Mouse (Mus musculus) MEL (cell line): ENCODE data around the gene Baiap2.

Source experiments
- CTCF ChIP-seq, 3 experiments: IDR thresholded peaks in 2 of 3; conservative IDR thresholded peaks in 1 of 3; 2 replicates each; pipeline ENCODE4 v1.5.1; 2011 to 2012; ENCODE audit warnings: low read length in 3 of 3, low read depth in 2 of 3, mild to moderate bottlenecking in 2 of 3, improper control_type of control experiment in 1 of 3, inconsistent platforms in 1 of 3, mixed read lengths in 1 of 3, moderate library complexity in 1 of 3; ENCODE audit not compliant: control insufficient read depth in 1 of 3, insufficient read depth in 1 of 3, poor library complexity in 1 of 3, severe bottlenecking in 1 of 3
- EP300 ChIP-seq, 2 experiments: IDR thresholded peaks; 2 replicates each; pipeline ENCODE4 v1.6.1; 2011; ENCODE audit warnings: improper control_type of control experiment in 2 of 2, low read length in 2 of 2, low read depth in 1 of 2, mild to moderate bottlenecking in 1 of 2
- HCFC1 ChIP-seq: IDR thresholded peaks from 2 replicates; pipeline ENCODE4 v1.6.1; 2012; ENCODE audit warnings: low read depth, mild to moderate bottlenecking, inconsistent platforms, low read length, improper control_type of control experiment, moderate library complexity
- MAX ChIP-seq: IDR thresholded peaks from 2 replicates; pipeline ENCODE4 v1.6.1; 2011; ENCODE audit warnings: low read length, improper control_type of control experiment
- POLR2A ChIP-seq, 2 experiments: IDR thresholded peaks; 2 replicates each; pipeline ENCODE4 v1.6.1; 2011 to 2012; ENCODE audit warnings: low read length in 2 of 2, mild to moderate bottlenecking in 2 of 2, control low read depth in 1 of 2, improper control_type of control experiment in 1 of 2, low read depth in 1 of 2, moderate library complexity in 1 of 2; ENCODE audit not compliant: control insufficient read depth in 1 of 2, insufficient read depth in 1 of 2, poor library complexity in 1 of 2
- POLR2AphosphoS5 ChIP-seq: IDR thresholded peaks from 2 replicates; pipeline ENCODE4 v1.6.1; 2012; ENCODE audit warnings: low read depth, borderline replicate concordance, mild to moderate bottlenecking, inconsistent platforms, low read length, moderate library complexity, mixed read lengths
- RAD21 ChIP-seq: IDR thresholded peaks from 2 replicates; pipeline ENCODE4 v1.6.1; 2011; ENCODE audit warnings: mild to moderate bottlenecking, low read depth, low read length, improper control_type of control experiment
- RCOR1 ChIP-seq: IDR thresholded peaks from 2 replicates; pipeline ENCODE4 v1.6.1; 2012; ENCODE audit warnings: low read depth, mild to moderate bottlenecking, inconsistent platforms, low read length, improper control_type of control experiment
- SMC3 ChIP-seq: IDR thresholded peaks from 2 replicates; pipeline ENCODE4 v1.6.1; 2011; ENCODE audit warnings: low read depth, low read length, improper control_type of control experiment
- ZC3H11A ChIP-seq: IDR thresholded peaks from 2 replicates; pipeline ENCODE4 v1.6.1; 2012; ENCODE audit warnings: low read depth, mild to moderate bottlenecking, inconsistent platforms, low read length, improper control_type of control experiment
- ZMIZ1 ChIP-seq: IDR thresholded peaks from 2 replicates; pipeline ENCODE4 v1.6.1; 2012; ENCODE audit warnings: low read depth, mild to moderate bottlenecking, inconsistent platforms, low read length, improper control_type of control experiment, moderate library complexity

DNA sequence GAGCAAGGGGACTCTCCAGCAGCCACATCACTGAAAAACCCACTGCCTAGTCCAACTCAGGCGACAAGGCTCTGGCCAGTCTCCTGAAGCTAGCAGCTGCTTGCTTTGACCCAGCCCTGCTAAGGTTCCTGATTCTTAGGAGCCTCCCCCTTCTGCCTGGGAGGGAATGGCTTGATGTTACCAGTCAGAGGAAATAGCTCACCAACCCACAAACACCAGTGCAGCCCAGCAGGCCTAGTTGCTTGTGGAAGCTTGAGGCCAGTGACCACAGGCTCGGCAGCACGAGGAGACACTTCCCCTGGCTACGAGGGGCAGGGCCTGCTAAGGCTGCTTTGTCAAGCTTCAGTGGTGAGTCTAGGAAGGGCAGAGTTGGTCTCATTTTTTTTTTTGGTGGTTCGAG lies 17.4 kb upstream of the Baiap2 start:
- TF ChIP-seq SMC3 (no peak), CTCF (IDR thresholded peaks at IDR 0.05 in 2 of 3, conservative IDR thresholded peaks at IDR 0.05 in 1 of 3; ENCODE audit: control insufficient read depth in 1 of 3, insufficient read depth in 1 of 3, low read depth in 2 of 3, low read length in 3 of 3, poor library complexity in 1 of 3, severe bottlenecking in 1 of 3) (no peak), MAX (no peak), POLR2A (IDR thresholded peaks at IDR 0.05; ENCODE audit: control insufficient read depth in 1 of 2, insufficient read depth in 1 of 2, low read depth in 1 of 2, low read length in 2 of 2, poor library complexity in 1 of 2) (no peak), HCFC1 (no peak), RAD21 (no peak), POLR2AphosphoS5 (no peak), RCOR1 (no peak), ZMIZ1 (no peak), EP300 (IDR thresholded peaks at IDR 0.05; ENCODE audit: low read depth in 1 of 2, low read length in 2 of 2) (no peak), ZC3H11A (no peak)
